Mouse (Mus musculus) kidney, embryonic 14.5 days (tissue): ENCODE data around the gene Zfp281. TPM values are rescaled to one million over a fixed set of nuclear protein-coding genes. Genes with fewer than 3 reads are reported as not detected.

Experiments
- polyA plus RNA-seq: library from polyadenylated mRNA; unstranded; fragments of >200 nt; fragmentation: Nextera tagmentation; extraction: Ambion mirVana; gene quantifications from 2 replicates; pipeline ENCODE4 v1.2.1, GENCODE M21; 2014

Gene Zfp281
- polyA plus RNA-seq, 1 experiment from 2014 or later, result 26.1 TPM

Other genes with a start within 250 kb of the Zfp281 start
- 12.7 and 19.1 TPM in 2 replicates for gene Ddx59, start 209.6 kb upstream of the Zfp281 start, polyA plus RNA-seq
- 4.6 and 11.6 TPM in 2 replicates for gene Kif14, start 158.6 kb upstream of the Zfp281 start, polyA plus RNA-seq